Mouse (Mus musculus): ENCODE measurements around the gene Naa80.
"Not testable (repeated sequence)": the region's sequence is repeated elsewhere in the genome, so short reads cannot be mapped to it uniquely, and the experiment has no call there.

The Naa80 gene

GRCm38 (mm10) chr9:107551117-107551889, 27.4 kb upstream of the Naa80 start, which contains the start of gene Rassf1:
TSS of gene Rassf1 (plus strand) at chr9:107551555.
- peak; percentile 72 to 77 for DNase-seq (ENCODE audit: low spot score in 2 of 2)

DNA sequence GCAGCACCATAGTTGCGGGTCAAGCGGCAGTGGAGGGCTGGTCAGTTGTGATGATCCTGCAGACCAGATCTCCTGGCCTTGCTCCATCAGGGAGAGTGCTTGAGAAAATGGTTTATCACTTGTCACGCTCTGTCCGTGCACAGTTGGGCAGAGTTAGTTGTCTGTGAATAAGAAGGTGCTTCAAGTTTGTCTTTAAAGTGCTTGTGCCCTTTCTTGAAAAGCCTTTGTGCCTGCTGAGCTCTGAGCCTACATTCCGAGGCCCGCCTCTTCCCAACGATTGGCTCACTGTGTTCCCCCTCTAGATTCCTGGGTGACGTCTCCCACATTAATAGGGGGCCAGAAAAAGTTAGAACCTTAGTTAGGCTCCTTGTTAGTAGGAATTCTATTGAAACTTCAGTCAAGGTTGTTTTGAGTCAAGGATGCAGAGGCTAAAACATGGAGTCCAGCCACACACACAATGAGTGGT, 26.8 kb upstream of the Naa80 start:
- no peak for DNase-seq (ENCODE audit: low spot score in 2 of 2)

GRCm38 (mm10) chr9:107552690-107553393, 25.8 kb upstream of the Naa80 start:
- no peak for DNase-seq (ENCODE audit: low spot score in 2 of 2)

GRCm38 (mm10) chr9:107553541-107554318, 25.0 kb upstream of the Naa80 start:
- DNase-seq (ENCODE audit: low spot score in 2 of 2) = peak; percentile 54 to 67

DNA sequence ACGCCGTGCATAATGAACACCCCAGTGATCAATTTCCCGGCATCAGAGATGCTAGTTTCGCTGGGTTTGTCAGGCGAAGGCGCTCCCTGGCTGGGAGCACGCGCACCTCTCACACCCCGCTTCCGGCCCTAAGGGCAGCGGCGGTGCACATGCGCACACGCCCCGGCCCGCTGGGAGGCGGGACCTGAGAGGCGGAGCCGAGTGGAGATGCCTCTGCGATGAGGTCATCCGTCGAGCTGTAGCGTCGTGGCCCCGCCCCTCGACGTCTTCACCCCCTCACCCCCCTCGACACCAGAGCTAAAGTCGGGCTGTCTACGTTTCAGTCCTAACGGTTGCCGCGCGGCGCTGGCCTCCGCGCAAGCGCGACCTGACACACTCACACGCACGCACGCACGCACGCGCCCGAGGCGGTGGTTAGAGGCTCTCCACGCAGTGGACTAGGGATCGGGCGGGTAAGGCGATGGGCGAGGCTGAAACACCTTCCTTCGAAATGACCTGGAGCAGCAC, 24.3 kb upstream of the Naa80 start:
- DNase-seq (ENCODE audit: low spot score in 2 of 2) = peak; percentile 94 to 96

DNA sequence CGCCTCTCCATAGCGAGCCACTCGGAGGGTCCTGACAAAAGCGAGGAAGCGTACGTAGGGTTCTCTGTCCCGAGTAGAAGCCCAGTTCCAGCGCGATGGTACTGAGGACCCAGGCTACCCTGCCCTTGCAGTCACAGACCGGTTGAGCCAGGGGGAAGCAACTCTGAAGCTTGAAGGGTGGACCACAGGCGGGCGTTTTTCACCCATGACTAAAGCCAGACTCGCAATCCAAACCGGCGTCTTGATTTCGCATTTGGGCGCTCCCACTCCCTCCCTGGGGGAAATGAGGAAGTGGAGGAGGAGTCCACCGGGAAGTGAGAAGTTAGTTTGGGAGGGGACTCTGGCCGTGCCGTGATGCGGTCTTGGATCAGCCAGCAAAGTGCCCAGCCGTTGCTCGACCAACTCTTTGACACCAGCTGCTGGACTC, 23.6 kb upstream of the Naa80 start:
- peak in 1 of 2 experiments; percentile 49 for DNase-seq (ENCODE audit: low spot score in 2 of 2)

GRCm38 (mm10) chr9:107555701-107556100, 23.0 kb upstream of the Naa80 start:
- DNase-seq (ENCODE audit: low spot score in 2 of 2) = no peak

GRCm38 (mm10) chr9:107556346-107556745, 22.3 kb upstream of the Naa80 start:
- no peak for DNase-seq (ENCODE audit: low spot score in 2 of 2)

- peak; percentile 90 to 92 for DNase-seq (ENCODE audit: low spot score in 2 of 2)
These were observed 15.6 kb upstream of the Naa80 start, which contains the start of gene Tusc2 for GRCm38 (mm10) chr9:107563029-107563581. TSS of gene Tusc2 (plus strand) at chr9:107563255.

DNA sequence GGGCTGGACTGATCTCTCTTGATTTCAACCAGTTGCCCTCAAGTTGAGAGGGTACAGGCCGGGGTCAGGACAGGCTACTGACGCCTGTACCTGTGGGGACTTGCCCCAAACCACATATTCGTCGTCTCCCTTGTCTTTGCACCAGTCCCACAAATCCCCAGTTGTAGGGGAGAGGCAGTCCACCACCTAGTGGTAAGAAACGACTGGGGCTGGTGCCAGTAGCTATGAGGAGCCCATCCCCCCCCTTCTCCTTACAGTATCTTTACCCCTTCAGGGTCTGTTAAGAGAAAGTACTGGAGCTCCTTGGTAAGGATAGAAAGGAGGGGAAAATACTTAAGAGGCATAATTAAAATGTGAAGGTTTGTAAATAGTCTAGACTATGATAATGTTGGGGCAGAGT, 13.1 kb upstream of the Naa80 start:
- not testable (repeated sequence) for DNase-seq (ENCODE audit: low spot score in 2 of 2)

GRCm38 (mm10) chr9:107566041-107566709, 12.5 kb upstream of the Naa80 start:
- peak; percentile 56 to 81 for DNase-seq (ENCODE audit: low spot score in 2 of 2)

- no peak for DNase-seq (ENCODE audit: low spot score in 2 of 2)
These were observed 11.8 kb upstream of the Naa80 start for GRCm38 (mm10) chr9:107566855-107567254.

DNA sequence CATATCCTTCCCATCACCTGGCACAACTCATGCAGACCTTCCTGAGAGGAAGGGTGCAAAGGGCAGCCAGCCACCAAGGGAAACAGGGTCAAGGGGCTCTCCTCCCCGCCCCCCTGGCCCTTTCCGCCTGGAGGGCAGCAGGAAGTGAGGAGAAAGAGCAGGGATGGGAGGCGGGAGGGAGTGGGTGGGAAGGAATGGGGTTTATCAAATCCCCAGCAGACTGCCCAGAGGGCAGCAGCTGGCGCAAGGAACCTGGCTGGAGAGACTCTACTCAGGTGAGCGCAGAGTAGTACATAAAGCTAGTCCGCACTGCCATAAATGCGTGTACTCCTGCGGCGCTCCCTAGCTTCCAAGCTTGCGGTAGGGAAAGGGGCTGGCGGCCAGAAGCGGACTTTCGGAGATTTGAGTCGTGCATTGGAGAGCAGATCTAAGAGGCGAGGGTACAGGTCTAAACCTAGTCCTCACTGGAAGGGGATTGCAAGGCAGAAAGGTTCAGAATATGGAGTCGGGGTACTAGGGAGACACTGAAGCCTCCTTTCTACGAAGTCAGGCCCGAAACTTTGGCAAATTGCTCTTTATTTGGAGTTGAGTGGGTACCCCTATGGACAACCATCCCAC, 10.9 kb upstream of the Naa80 start, which contains the start of gene Hyal2:
Hyal2 (plus strand) TSS at position 244 of the 618 bp plus-strand sequence.
- no peak for DNase-seq (ENCODE audit: low spot score in 2 of 2)

DNA sequence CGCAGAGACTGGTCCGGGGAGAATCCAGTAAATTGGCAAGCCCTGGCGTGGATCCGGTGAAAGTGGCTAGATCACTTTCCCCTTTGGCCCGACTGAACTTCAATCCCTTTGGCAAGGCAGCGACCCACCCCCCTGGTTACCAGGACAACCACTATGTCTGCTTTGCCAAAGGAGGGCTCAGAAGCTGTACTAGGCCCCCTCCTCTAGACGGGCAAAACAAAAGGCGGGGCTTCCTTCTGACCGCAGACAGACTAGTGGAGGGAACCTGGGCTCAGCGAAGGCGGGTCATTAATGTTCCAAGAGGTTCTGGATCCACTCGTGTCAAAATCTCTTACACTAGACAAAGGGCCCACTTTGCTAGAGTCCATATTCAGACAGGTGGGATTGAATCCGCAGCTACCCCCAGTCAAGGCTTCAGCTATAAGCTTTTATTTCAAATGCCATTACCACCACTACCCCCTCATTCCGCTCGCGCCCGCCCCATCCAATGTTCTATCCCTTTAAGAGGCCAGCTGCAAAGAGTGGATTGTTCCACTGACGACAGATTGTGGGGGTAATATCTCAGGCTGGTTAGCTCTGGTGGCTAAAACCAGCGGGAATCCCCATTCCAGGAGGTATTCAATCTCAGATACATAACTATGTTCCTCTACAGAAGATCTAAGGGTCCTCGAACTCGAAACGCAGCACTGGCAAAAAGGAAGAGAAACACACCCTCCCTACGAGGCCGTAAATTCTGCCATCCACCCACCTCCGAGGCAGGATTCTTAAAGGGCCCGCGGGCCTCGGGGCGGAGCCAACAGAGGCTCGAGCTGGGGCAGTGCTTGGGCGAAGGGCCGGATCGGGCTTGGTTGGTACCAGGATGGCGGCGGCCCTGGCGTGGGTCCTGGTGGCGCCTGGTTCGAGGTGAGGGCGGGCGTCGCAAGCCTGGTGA, 10.1 kb upstream of the Naa80 start:
- DNase-seq (ENCODE audit: low spot score in 2 of 2) = peak; percentile 68 to 75

DNA sequence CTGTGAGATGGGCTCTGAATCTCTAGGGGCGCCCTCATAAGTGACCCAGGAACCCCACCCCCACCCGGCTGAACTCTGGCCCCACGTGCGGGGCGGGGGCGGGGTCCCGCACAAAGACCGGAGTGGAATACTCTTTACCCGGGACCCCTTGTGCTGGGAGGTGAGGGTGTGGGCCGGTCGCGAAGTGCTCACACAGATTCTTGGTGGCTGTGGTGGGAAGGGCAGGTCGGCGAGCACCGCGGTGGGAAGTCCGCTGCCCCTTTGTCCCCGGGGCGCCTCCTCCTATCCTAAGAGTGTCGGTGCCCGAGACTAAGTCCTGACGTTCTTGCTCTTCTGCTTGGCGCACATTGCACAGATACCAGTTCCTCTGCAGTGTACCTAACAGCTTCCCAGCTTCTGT, 9.4 kb upstream of the Naa80 start:
- no peak for DNase-seq (ENCODE audit: low spot score in 2 of 2)

DNA sequence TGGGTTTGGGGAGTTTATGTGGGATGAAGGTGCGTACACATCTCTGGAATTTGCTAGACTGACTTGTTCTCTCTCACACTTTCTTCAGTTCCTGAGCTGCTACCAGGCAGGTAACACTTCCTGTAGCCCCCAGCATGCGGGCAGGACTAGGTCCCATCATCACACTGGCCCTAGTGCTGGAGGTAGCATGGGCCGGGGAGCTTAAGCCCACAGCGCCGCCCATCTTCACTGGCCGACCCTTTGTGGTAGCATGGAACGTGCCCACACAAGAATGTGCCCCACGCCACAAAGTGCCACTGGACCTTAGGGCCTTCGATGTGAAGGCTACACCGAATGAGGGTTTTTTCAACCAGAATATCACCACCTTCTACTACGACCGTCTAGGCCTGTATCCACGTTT, 8.7 kb upstream of the Naa80 start:
- DNase-seq (ENCODE audit: low spot score in 2 of 2) = no peak

DNA sequence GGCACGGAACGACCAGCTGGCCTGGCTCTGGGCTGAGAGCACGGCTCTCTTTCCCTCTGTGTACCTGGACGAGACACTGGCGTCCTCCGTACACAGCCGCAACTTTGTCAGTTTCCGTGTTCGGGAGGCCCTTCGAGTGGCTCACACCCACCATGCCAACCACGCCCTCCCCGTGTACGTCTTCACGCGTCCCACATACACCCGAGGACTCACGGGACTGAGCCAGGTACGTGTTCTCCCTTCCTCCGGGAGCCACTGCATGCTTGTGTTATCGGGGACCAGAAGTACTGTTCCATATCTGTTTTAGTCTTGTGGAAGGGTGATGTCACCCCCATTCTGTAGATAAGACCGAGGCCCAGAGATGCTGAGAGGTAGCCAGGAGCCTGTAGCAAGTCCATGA, 7.8 kb upstream of the Naa80 start:
- DNase-seq (ENCODE audit: low spot score in 2 of 2) = no peak

GRCm38 (mm10) chr9:107571534-107572326, 7.0 kb upstream of the Naa80 start:
- DNase-seq (ENCODE audit: low spot score in 2 of 2) = no peak

DNA sequence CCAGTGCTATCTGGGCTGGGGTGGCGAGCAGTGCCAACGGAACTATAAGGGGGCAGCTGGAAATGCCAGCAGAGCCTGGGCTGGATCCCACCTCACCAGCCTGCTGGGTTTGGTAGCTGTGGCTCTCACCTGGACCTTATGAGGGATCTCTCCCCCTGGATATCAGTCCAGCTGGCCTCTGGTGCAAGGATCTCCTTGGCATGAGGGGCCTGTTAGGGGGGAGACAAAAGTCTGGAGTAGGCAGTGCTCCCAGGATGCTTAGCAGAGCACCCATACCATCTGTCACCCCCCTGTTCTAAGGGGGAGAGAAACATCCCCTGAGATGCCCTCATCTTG, 6.4 kb upstream of the Naa80 start:
- DNase-seq (ENCODE audit: low spot score in 2 of 2) = no peak

All from thymus, postnatal 10 days (tissue).